Mouse (Mus musculus): ENCODE results near the gene D630003M21Rik. TPM values are rescaled to one million over a fixed set of nuclear protein-coding genes. Genes with fewer than 3 reads are reported as not detected.

Gene D630003M21Rik
- polyA plus RNA-seq, 1 experiment, result 1.7 TPM

- H3K4me3 ChIP-seq (ENCODE audit: low read depth, low read length), result no peak overlapping the region
- peaks cover 8% of the 10 kb centered on the region for H3K4me1 ChIP-seq (ENCODE audit: control insufficient read depth, insufficient read depth, insufficient read length, low read length)
- no peaks in the 10 kb centered on the region for H3K27me3 ChIP-seq (ENCODE audit: control insufficient read depth, insufficient read depth, low read length)
- WGBS, result 37% methylated on average over 3 of the region's 3 CpGs
- no peak for TF ChIP-seq CTCF (IDR thresholded peaks at IDR 0.05; ENCODE audit: extremely low read depth, insufficient read length, insufficient replicate concordance, low read depth, low read length)
- no peak for TF ChIP-seq POLR2A (IDR thresholded peaks at IDR 0.05; ENCODE audit: low read depth, low read length)
- H3K36me3 ChIP-seq (ENCODE audit: control insufficient read depth, insufficient read depth, low read length), result no peaks in the 10 kb centered on the region
- no peak overlapping the region for H3K27ac ChIP-seq (ENCODE audit: insufficient read depth, low read depth, low read length)
Observed at GRCm38 (mm10) chr2:158199281-158199680, 29.7 kb downstream of the D630003M21Rik start.

- Histone ChIP-seq H3K27ac (ENCODE audit: insufficient read depth, low read depth, low read length) (no peak overlapping the region), H3K27me3 (ENCODE audit: control insufficient read depth, insufficient read depth, low read length) (no peaks in the 10 kb centered on the region), H3K36me3 (ENCODE audit: control insufficient read depth, insufficient read depth, low read length) (no peaks in the 10 kb centered on the region), H3K4me3 (ENCODE audit: low read depth, low read length) (no peak overlapping the region), H3K4me1 (ENCODE audit: control insufficient read depth, insufficient read depth, insufficient read length, low read length) (peaks cover 8% of the 10 kb centered on the region)
- 84% methylated on average over 6 of the region's 6 CpGs for WGBS
- TF ChIP-seq POLR2A (IDR thresholded peaks at IDR 0.05; ENCODE audit: low read depth, low read length), result no peak
- TF ChIP-seq CTCF (IDR thresholded peaks at IDR 0.05; ENCODE audit: extremely low read depth, insufficient read length, insufficient replicate concordance, low read depth, low read length), result no peak
Observed at GRCm38 (mm10) chr2:158198861-158199260, 30.2 kb downstream of the D630003M21Rik start.

GRCm38 (mm10) chr2:158197971-158198370 lies 31.1 kb downstream of the D630003M21Rik start:
- TF ChIP-seq CTCF (IDR thresholded peaks at IDR 0.05; ENCODE audit: extremely low read depth, insufficient read length, insufficient replicate concordance, low read depth, low read length) (no peak), POLR2A (IDR thresholded peaks at IDR 0.05; ENCODE audit: low read depth, low read length) (no peak)
- Histone ChIP-seq H3K27me3 (ENCODE audit: control insufficient read depth, insufficient read depth, low read length) (no peaks in the 10 kb centered on the region), H3K36me3 (ENCODE audit: control insufficient read depth, insufficient read depth, low read length) (no peaks in the 10 kb centered on the region), H3K27ac (ENCODE audit: insufficient read depth, low read depth, low read length) (no peak overlapping the region), H3K4me3 (ENCODE audit: low read depth, low read length) (no peak overlapping the region), H3K4me1 (ENCODE audit: control insufficient read depth, insufficient read depth, insufficient read length, low read length) (peaks cover 8% of the 10 kb centered on the region)
- WGBS, result 81% methylated on average over 5 of the region's 5 CpGs

- 40% methylated on average over 10 of the region's 10 CpGs for WGBS
- Histone ChIP-seq H3K4me3 (ENCODE audit: low read depth, low read length) (no peak overlapping the region), H3K4me1 (ENCODE audit: control insufficient read depth, insufficient read depth, insufficient read length, low read length) (peaks cover 18% of the 10 kb centered on the region), H3K27ac (ENCODE audit: insufficient read depth, low read depth, low read length) (no peak overlapping the region), H3K27me3 (ENCODE audit: control insufficient read depth, insufficient read depth, low read length) (no peaks in the 10 kb centered on the region), H3K36me3 (ENCODE audit: control insufficient read depth, insufficient read depth, low read length) (no peaks in the 10 kb centered on the region)
- TF ChIP-seq POLR2A (IDR thresholded peaks at IDR 0.05; ENCODE audit: low read depth, low read length) (no peak), CTCF (IDR thresholded peaks at IDR 0.05; ENCODE audit: extremely low read depth, insufficient read length, insufficient replicate concordance, low read depth, low read length) (peak; percentile 88; the same call in 1 of the 2 replicates)
Observed at GRCm38 (mm10) chr2:158194945-158195640, 33.9 kb downstream of the D630003M21Rik start.

- Histone ChIP-seq H3K36me3 (ENCODE audit: control insufficient read depth, insufficient read depth, low read length) (no peaks in the 10 kb centered on the region), H3K27ac (ENCODE audit: insufficient read depth, low read depth, low read length) (no peak overlapping the region), H3K4me1 (ENCODE audit: control insufficient read depth, insufficient read depth, insufficient read length, low read length) (peaks cover 18% of the 10 kb centered on the region), H3K4me3 (ENCODE audit: low read depth, low read length) (no peak overlapping the region), H3K27me3 (ENCODE audit: control insufficient read depth, insufficient read depth, low read length) (no peaks in the 10 kb centered on the region)
- no peak for TF ChIP-seq POLR2A (IDR thresholded peaks at IDR 0.05; ENCODE audit: low read depth, low read length)
- TF ChIP-seq CTCF (IDR thresholded peaks at IDR 0.05; ENCODE audit: extremely low read depth, insufficient read length, insufficient replicate concordance, low read depth, low read length), result no peak
- 88% methylated on average over 10 of the region's 10 CpGs for WGBS
Observed at GRCm38 (mm10) chr2:158193611-158194336, 35.2 kb downstream of the D630003M21Rik start.

- H3K27ac ChIP-seq (ENCODE audit: insufficient read depth, low read depth, low read length), result no peak overlapping the region
Observed at GRCm38 (mm10) chr2:158191098-158191497, 37.9 kb downstream of the D630003M21Rik start.

GRCm38 (mm10) chr2:158189451-158189850 lies 39.6 kb downstream of the D630003M21Rik start:
- Histone ChIP-seq H3K36me3 (ENCODE audit: control insufficient read depth, insufficient read depth, low read length) (no peaks in the 10 kb centered on the region), H3K27me3 (ENCODE audit: control insufficient read depth, insufficient read depth, low read length) (no peaks in the 10 kb centered on the region), H3K27ac (ENCODE audit: insufficient read depth, low read depth, low read length) (0 out of 2 replicates have a peak overlapping the region, but pooled peaks have one; percentile 12), H3K4me3 (ENCODE audit: low read depth, low read length) (no peak overlapping the region), H3K4me1 (ENCODE audit: control insufficient read depth, insufficient read depth, insufficient read length, low read length) (peaks cover 18% of the 10 kb centered on the region)
- WGBS, result 61% methylated on average over 11 of the region's 11 CpGs
- no peak for TF ChIP-seq POLR2A (IDR thresholded peaks at IDR 0.05; ENCODE audit: low read depth, low read length)
- TF ChIP-seq CTCF (IDR thresholded peaks at IDR 0.05; ENCODE audit: extremely low read depth, insufficient read length, insufficient replicate concordance, low read depth, low read length), result no peak

More at GRCm38 (mm10) chr2:158191098-158191497, 37.9 kb downstream of the D630003M21Rik start:
- no peaks in the 10 kb centered on the region for H3K27me3 ChIP-seq (ENCODE audit: control insufficient read depth, insufficient read depth, low read length)
- H3K4me3 ChIP-seq (ENCODE audit: low read depth, low read length), result no peak overlapping the region
- 18% methylated on average over 7 of the region's 7 CpGs for WGBS
- no peaks in the 10 kb centered on the region for H3K36me3 ChIP-seq (ENCODE audit: control insufficient read depth, insufficient read depth, low read length)
- H3K4me1 ChIP-seq (ENCODE audit: control insufficient read depth, insufficient read depth, insufficient read length, low read length), result peaks cover 18% of the 10 kb centered on the region
- TF ChIP-seq CTCF (IDR thresholded peaks at IDR 0.05; ENCODE audit: extremely low read depth, insufficient read length, insufficient replicate concordance, low read depth, low read length) (no peak), POLR2A (IDR thresholded peaks at IDR 0.05; ENCODE audit: low read depth, low read length) (no peak)

All from small intestine, adult 2 months (tissue).